Mouse (Mus musculus) heart, embryonic 14.5 days (tissue): ENCODE measurements at regions not wholly inside any gene's neighbourhood (a gene's known extent, or its start where the extent isn't known, plus 50 kb on each side); places are given as distances from the start of the nearest gene placed in this dataset.

Experiments used
- ATAC-seq: fragments of 200-750 bp; cut with Nextera tagmentation; 2 replicates; pipeline ENCODE4 v1.8.0; 2017; ENCODE audit warnings: low read depth, moderate TSS enrichment; ENCODE audit not compliant: insufficient number of reproducible peaks, insufficient read depth, low FRiP score
- H3K27ac ChIP-seq, 2 experiments: fragments of 200-500 bp in 1 of 2; fragments of 300-500 bp in 1 of 2; sonication (generic) in 1 of 2; replicated peaks in 1 of 2; 2 replicates each; pipeline ENCODE4 v1.5.1; 2012 to 2014; ENCODE audit warnings: low read depth in 2 of 2, low read length in 2 of 2, control low read depth in 1 of 2, mild to moderate bottlenecking in 1 of 2, mixed read lengths in 1 of 2; ENCODE audit not compliant: control insufficient read depth in 1 of 2, insufficient read depth in 1 of 2
- H3K27me3 ChIP-seq: fragments of 300-500 bp; sonication (generic); 2 replicates; pipeline ENCODE4 v1.6.1; 2014; ENCODE audit warnings: mild to moderate bottlenecking, low read length, control low read depth; ENCODE audit not compliant: control insufficient read depth, insufficient read depth
- H3K36me3 ChIP-seq: fragments of 300-500 bp; sonication (generic); 2 replicates; pipeline ENCODE4 v1.6.1; 2014; ENCODE audit warnings: mild to moderate bottlenecking, control low read depth, low read length, mixed read lengths; ENCODE audit not compliant: control insufficient read depth, insufficient read depth
- H3K4me1 ChIP-seq, 2 experiments: fragments of 200-500 bp in 1 of 2; fragments of 300-500 bp in 1 of 2; sonication (generic) in 1 of 2; 2 replicates each; pipeline ENCODE4 v1.6.1; 2012 to 2014; ENCODE audit warnings: low read length in 2 of 2, control low read depth in 1 of 2, mixed read lengths in 1 of 2; ENCODE audit not compliant: control insufficient read depth in 2 of 2, insufficient read depth in 2 of 2
- H3K4me2 ChIP-seq: fragments of 300-500 bp; sonication (generic); 2 replicates; pipeline ENCODE4 v1.6.1; 2014; ENCODE audit warnings: mild to moderate bottlenecking, low read length
- H3K4me3 ChIP-seq, 2 experiments: fragments of 200-500 bp in 1 of 2; fragments of 300-500 bp in 1 of 2; sonication (generic) in 1 of 2; 2 replicates each; pipeline ENCODE4 v1.5.1; 2012 to 2014; ENCODE audit warnings: low read length in 2 of 2, mild to moderate bottlenecking in 2 of 2, control low read depth in 1 of 2, low read depth in 1 of 2, moderate library complexity in 1 of 2; ENCODE audit not compliant: control insufficient read depth in 1 of 2, insufficient read depth in 1 of 2
- H3K9ac ChIP-seq: fragments of 300-500 bp; sonication (generic); 2 replicates; pipeline ENCODE4 v1.6.1; 2014; ENCODE audit warnings: mild to moderate bottlenecking, low read length
- H3K9me3 ChIP-seq: fragments of 300-500 bp; sonication (generic); 2 replicates; pipeline ENCODE4 v1.6.1; 2016; ENCODE audit warnings: low read length, control low read depth; ENCODE audit not compliant: control insufficient read depth
- WGBS: fragments of 180-500 bp; shearing (Covaris S2); extraction: QIAGEN DNeasy Blood & Tissue Kit; methylation state at CpG from one replicate; pipeline ENCODE4 v1.1.7; 2014; 5-methylcytosine and 5-hydroxymethylcytosine counted together

DNA sequence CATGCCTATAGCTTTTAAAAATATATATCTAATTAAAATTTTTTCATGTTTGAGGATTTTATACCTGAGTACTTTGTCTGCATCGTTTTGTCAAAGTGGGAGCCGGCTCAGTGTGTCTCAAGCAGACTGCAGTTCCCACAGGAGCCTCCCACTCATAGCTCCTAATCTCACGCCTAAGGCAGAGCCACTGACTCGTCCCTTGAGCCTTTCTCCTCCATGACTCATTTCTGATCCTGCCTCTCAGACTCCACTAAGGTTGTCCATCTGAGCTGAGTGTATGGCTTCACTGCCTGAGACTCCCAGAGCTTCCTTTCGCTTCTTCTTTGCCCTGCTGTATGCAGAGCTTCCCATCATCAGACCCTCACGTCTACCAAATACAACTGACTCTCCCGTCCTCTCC, 98.8 kb downstream of the Efnb2 start:
- H3K27ac ChIP-seq: no peak overlapping the region
- no peaks in the 10 kb centered on the region for H3K4me1 ChIP-seq
- H3K4me3 ChIP-seq: no peak overlapping the region
- WGBS: 66% methylated on average over 7 of the region's 7 CpGs
- no peaks in the 10 kb centered on the region for H3K9me3 ChIP-seq
- no peak overlapping the region for H3K4me2 ChIP-seq
- no peak overlapping the region for H3K9ac ChIP-seq
- no peaks in the 10 kb centered on the region for H3K36me3 ChIP-seq
- no peaks in the 10 kb centered on the region for H3K27me3 ChIP-seq
- no peak for ATAC-seq

DNA sequence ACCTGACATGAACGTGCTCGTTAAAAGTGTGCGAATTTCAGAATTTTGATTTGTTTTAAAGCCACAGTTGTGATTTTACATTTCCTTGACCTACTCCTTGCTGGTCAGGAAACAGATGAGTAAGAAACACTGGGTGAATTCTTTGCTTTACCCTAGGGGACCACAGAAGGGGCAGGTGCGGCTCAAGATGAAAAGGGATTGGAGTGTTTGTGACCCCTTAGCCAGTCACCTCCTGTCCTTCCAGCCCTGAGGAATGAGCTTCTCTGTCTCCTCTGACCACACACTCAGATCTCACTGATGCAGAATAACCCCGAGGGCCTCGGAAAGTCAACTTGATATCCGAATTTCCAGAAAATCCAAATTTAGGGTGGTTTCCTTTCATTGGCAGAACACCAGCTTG, 103.0 kb downstream of the Efnb2 start:
- no peaks in the 10 kb centered on the region for H3K27me3 ChIP-seq
- H3K36me3 ChIP-seq: no peaks in the 10 kb centered on the region
- no peak overlapping the region for H3K27ac ChIP-seq
- H3K4me1 ChIP-seq: no peaks in the 10 kb centered on the region
- H3K4me2 ChIP-seq: no peak overlapping the region
- no peak overlapping the region for H3K9ac ChIP-seq
- no peak overlapping the region for H3K4me3 ChIP-seq
- WGBS: 82% methylated on average over 7 of the region's 7 CpGs
- no peak for ATAC-seq
- H3K9me3 ChIP-seq: no peaks in the 10 kb centered on the region

DNA sequence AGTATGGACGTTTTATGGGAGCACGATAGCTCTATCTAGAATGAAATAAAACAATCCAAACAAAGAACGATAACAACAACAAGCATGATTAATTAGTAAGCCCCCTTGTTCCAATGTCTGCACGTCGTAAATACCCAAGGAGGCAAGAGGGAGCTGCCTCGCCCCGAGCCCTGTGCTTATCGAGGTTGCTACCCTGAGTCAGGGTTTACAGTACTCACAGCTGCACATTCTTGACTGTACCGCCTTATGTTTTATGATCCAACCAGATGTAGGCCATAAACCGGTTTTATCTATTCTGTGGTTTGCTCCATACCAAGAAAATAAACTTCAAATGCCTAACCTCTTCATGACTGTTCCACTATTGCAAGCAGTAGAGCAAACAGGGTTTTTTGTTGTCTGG, 104.9 kb downstream of the Efnb2 start:
- no peak overlapping the region for H3K27ac ChIP-seq
- H3K9ac ChIP-seq: no peak overlapping the region
- no peaks in the 10 kb centered on the region for H3K27me3 ChIP-seq
- no peak for ATAC-seq
- no peaks in the 10 kb centered on the region for H3K36me3 ChIP-seq
- 88% methylated on average over 10 of the region's 10 CpGs for WGBS
- no peak overlapping the region for H3K4me3 ChIP-seq
- no peak overlapping the region for H3K4me2 ChIP-seq
- no peaks in the 10 kb centered on the region for H3K9me3 ChIP-seq
- no peaks in the 10 kb centered on the region for H3K4me1 ChIP-seq

DNA sequence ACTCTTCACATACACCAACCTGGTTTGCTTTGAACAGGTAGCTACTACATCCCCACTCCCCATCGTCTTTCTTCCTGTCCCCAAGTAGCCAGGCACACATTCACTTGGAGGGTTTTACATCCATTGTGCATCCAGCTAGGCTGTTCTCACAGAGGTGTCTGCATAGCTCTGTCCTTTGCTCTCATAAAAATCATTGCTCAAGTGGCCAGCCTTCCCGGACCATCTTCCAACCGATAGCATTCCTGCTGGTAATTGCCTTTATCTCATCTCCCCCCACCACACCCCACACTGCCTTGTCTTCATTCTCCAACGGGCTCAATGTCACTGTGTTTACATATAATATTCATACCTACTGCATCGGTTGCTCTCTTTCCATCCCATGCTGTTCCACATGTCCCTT, 106.4 kb downstream of the Efnb2 start:
- ATAC-seq: no peak

GRCm38 (mm10) chr8:8552779-8553178, 108.3 kb downstream of the Efnb2 start:
- no peaks in the 10 kb centered on the region for H3K27me3 ChIP-seq
- H3K9ac ChIP-seq: no peak overlapping the region
- H3K36me3 ChIP-seq: no peaks in the 10 kb centered on the region
- H3K9me3 ChIP-seq: no peaks in the 10 kb centered on the region
- 82% methylated on average over 1 of the region's 1 CpGs for WGBS
- ATAC-seq: no peak
- no peak overlapping the region for H3K4me3 ChIP-seq
- H3K27ac ChIP-seq: no peak overlapping the region
- no peaks in the 10 kb centered on the region for H3K4me1 ChIP-seq
- H3K4me2 ChIP-seq: no peak overlapping the region

More for the DNA sequence above, 106.4 kb downstream of the Efnb2 start:
- WGBS: 71% methylated on average over 5 of the region's 5 CpGs
- no peak overlapping the region for H3K27ac ChIP-seq
- no peak overlapping the region for H3K4me2 ChIP-seq
- H3K9me3 ChIP-seq: no peaks in the 10 kb centered on the region
- no peaks in the 10 kb centered on the region for H3K27me3 ChIP-seq
- H3K9ac ChIP-seq: no peak overlapping the region
- H3K4me1 ChIP-seq: no peaks in the 10 kb centered on the region
- no peaks in the 10 kb centered on the region for H3K36me3 ChIP-seq
- H3K4me3 ChIP-seq: no peak overlapping the region

DNA sequence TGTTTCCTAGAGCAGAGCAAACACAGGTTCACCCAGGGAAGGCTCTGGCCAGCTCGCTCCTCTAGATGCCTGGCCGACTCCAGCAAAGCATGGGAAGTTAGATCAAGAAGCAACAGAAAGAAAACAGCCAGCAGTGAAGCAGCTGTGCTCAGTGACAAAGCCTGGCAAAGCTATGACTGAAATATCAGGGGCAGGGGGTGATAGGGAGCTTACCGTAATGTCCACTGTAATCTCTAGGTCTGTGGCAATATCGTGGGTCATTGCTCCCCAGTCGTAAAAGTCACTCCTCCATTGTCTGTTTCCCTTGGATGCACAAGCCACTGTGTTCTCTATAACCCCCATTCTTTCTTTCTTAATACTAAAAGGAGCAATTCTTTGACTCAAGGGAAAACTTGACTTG, 124.4 kb downstream of the Efnb2 start:
- H3K27ac ChIP-seq: no peak overlapping the region
- H3K36me3 ChIP-seq: no peaks in the 10 kb centered on the region
- no peak overlapping the region for H3K4me3 ChIP-seq
- no peaks in the 10 kb centered on the region for H3K9me3 ChIP-seq
- H3K9ac ChIP-seq: no peak overlapping the region
- H3K27me3 ChIP-seq: no peaks in the 10 kb centered on the region
- H3K4me1 ChIP-seq: no peaks in the 10 kb centered on the region
- WGBS: 80% methylated on average over 5 of the region's 5 CpGs
- no peak overlapping the region for H3K4me2 ChIP-seq
- no peak for ATAC-seq

GRCm38 (mm10) chr8:8534787-8535186, 126.3 kb downstream of the Efnb2 start:
- WGBS: 48% methylated on average over 6 of the region's 6 CpGs
- H3K9me3 ChIP-seq: no peaks in the 10 kb centered on the region
- no peak for ATAC-seq

GRCm38 (mm10) chr8:8532907-8533306, 128.1 kb downstream of the Efnb2 start:
- Histone ChIP-seq H3K4me2 (no peak overlapping the region), H3K4me3 (no peak overlapping the region), H3K4me1 (no peaks in the 10 kb centered on the region), H3K9me3 (no peaks in the 10 kb centered on the region), H3K36me3 (no peaks in the 10 kb centered on the region), H3K27ac (no peak overlapping the region), H3K27me3 (no peaks in the 10 kb centered on the region), H3K9ac (no peak overlapping the region)
- no peak for ATAC-seq
- 71% methylated on average over 5 of the region's 5 CpGs for WGBS

More at GRCm38 (mm10) chr8:8534787-8535186, 126.3 kb downstream of the Efnb2 start:
- Histone ChIP-seq H3K27me3 (no peaks in the 10 kb centered on the region), H3K4me3 (no peak overlapping the region), H3K9ac (no peak overlapping the region), H3K27ac (no peak overlapping the region), H3K4me1 (no peaks in the 10 kb centered on the region), H3K4me2 (no peak overlapping the region), H3K36me3 (no peaks in the 10 kb centered on the region)
